Mouse (Mus musculus) liver, postnatal 0 days (tissue): ENCODE measurements around the gene Tmtc4. TPM values are rescaled to one million over a fixed set of nuclear protein-coding genes. Genes with fewer than 3 reads are reported as not detected.

Source experiments
- ATAC-seq: fragments of 200-750 bp; cut with Nextera tagmentation; 2 replicates; pipeline ENCODE4 v1.8.0; 2017; ENCODE audit warnings: mild to moderate bottlenecking, moderate library complexity
- DNase-seq: peaks from one replicate; pipeline ENCODE4 v3.0.0-alpha.2; 2016
- H3K27ac ChIP-seq: fragments of 300-500 bp; sonication (generic); 2 replicates; pipeline ENCODE4 v1.5.1; 2014; ENCODE audit warnings: antibody characterized with exemption, moderate library complexity, mild to moderate bottlenecking, low read depth
- H3K27me3 ChIP-seq: fragments of 300-500 bp; sonication (generic); 2 replicates; pipeline ENCODE4 v1.6.1; 2014; ENCODE audit warnings: low read length, control low read depth, mixed read lengths; ENCODE audit not compliant: insufficient read depth
- H3K36me3 ChIP-seq: fragments of 300-500 bp; sonication (generic); replicated peaks from 2 replicates; pipeline ENCODE4 v1.6.1; 2014; ENCODE audit warnings: mild to moderate bottlenecking, control low read depth, low read length, moderate library complexity, mixed read lengths; ENCODE audit not compliant: insufficient read depth
- H3K4me1 ChIP-seq: fragments of 300-500 bp; sonication (generic); 2 replicates; pipeline ENCODE4 v1.6.1; 2014; ENCODE audit warnings: antibody characterized with exemption, mild to moderate bottlenecking, control low read depth; ENCODE audit not compliant: insufficient read depth
- H3K4me2 ChIP-seq: fragments of 300-500 bp; sonication (generic); 2 replicates; pipeline ENCODE4 v1.6.1; 2014; ENCODE audit warnings: low read depth, mild to moderate bottlenecking, low read length, moderate library complexity, mixed read lengths
- H3K4me3 ChIP-seq: fragments of 300-500 bp; sonication (generic); 2 replicates; pipeline ENCODE4 v1.5.1; 2014; ENCODE audit warnings: low read depth, low read length
- H3K9ac ChIP-seq: fragments of 300-500 bp; sonication (generic); replicated peaks from 2 replicates; pipeline ENCODE4 v1.6.1; 2014; ENCODE audit warnings: mild to moderate bottlenecking, moderate library complexity
- H3K9me3 ChIP-seq: fragments of 300-500 bp; sonication (generic); 2 replicates; pipeline ENCODE4 v1.6.1; 2016; ENCODE audit warnings: mild to moderate bottlenecking, control low read depth, low read length, mixed read lengths
- CTCF ChIP-seq: sonication (generic); IDR thresholded peaks from 2 replicates; pipeline ENCODE4 v1.5.1; 2016; ENCODE audit warnings: antibody characterized with exemption, low read depth
- EP300 ChIP-seq: IDR thresholded peaks from 2 replicates; pipeline ENCODE4 v1.6.1; 2016; ENCODE audit warnings: antibody characterized with exemption, low read depth, mild to moderate bottlenecking
- WGBS: fragments of 180-500 bp; shearing (Covaris S2); extraction: QIAGEN DNeasy Blood & Tissue Kit; methylation state at CpG from one replicate; pipeline ENCODE4 v1.1.7; 2014; ENCODE audit not compliant: insufficient replicate concordance; 5-methylcytosine and 5-hydroxymethylcytosine counted together
- polyA plus RNA-seq: library from polyadenylated mRNA; unstranded; fragments of >200 nt; fragmentation: Nextera tagmentation; extraction: Ambion mirVana; gene quantifications from 2 replicates; pipeline ENCODE4 v1.2.1, GENCODE M21; 2015

Tmtc4 gene
- polyA plus RNA-seq, 1 experiment from 2014 or later: 1.8 TPM

- Histone ChIP-seq H3K9me3 (no peaks in the 10 kb centered on the region), H3K27ac (no peak overlapping the region), H3K27me3 (no peaks in the 10 kb centered on the region), H3K9ac (no peak overlapping the region), H3K4me3 (no peak overlapping the region), H3K36me3 (no peaks in the 10 kb centered on the region), H3K4me1 (no peaks in the 10 kb centered on the region), H3K4me2 (no peak overlapping the region)
- TF ChIP-seq EP300 (no peak), CTCF (no peak)
- ATAC-seq (no peak), DNase-seq (no peak)
- WGBS: 66% methylated on average over 18 of the region's 18 CpGs
These were observed 25.5 kb upstream of the Tmtc4 start for GRCm38 (mm10) chr14:123009108-123010018.

GRCm38 (mm10) chr14:123008672-123009071, 24.8 kb upstream of the Tmtc4 start:
- no peaks in the 10 kb centered on the region for H3K27me3 ChIP-seq
- H3K4me1 ChIP-seq: no peaks in the 10 kb centered on the region
- DNase-seq (no peak), ATAC-seq (no peak)
- TF ChIP-seq EP300 (no peak), CTCF (no peak)
- no peak overlapping the region for H3K4me2 ChIP-seq
- no peaks in the 10 kb centered on the region for H3K9me3 ChIP-seq
- no peak overlapping the region for H3K9ac ChIP-seq
- no peak overlapping the region for H3K27ac ChIP-seq
- 75% methylated on average over 2 of the region's 2 CpGs for WGBS
- no peaks in the 10 kb centered on the region for H3K36me3 ChIP-seq
- H3K4me3 ChIP-seq: no peak overlapping the region

GRCm38 (mm10) chr14:123003715-123004114, 19.9 kb upstream of the Tmtc4 start:
- Histone ChIP-seq H3K27ac (no peak overlapping the region), H3K4me1 (no peaks in the 10 kb centered on the region), H3K9ac (no peak overlapping the region), H3K4me2 (no peak overlapping the region), H3K36me3 (no peaks in the 10 kb centered on the region), H3K27me3 (no peaks in the 10 kb centered on the region), H3K9me3 (no peaks in the 10 kb centered on the region), H3K4me3 (no peak overlapping the region)
- ATAC-seq (no peak), DNase-seq (no peak)
- TF ChIP-seq CTCF (no peak), EP300 (no peak)
- WGBS: 80% methylated on average over 1 of the region's 1 CpGs

GRCm38 (mm10) chr14:123001391-123001790, 17.6 kb upstream of the Tmtc4 start:
- TF ChIP-seq CTCF (no peak), EP300 (no peak)
- Histone ChIP-seq H3K9ac (no peak overlapping the region), H3K36me3 (no peaks in the 10 kb centered on the region), H3K27me3 (no peaks in the 10 kb centered on the region), H3K4me3 (no peak overlapping the region), H3K4me1 (no peaks in the 10 kb centered on the region), H3K27ac (no peak overlapping the region), H3K9me3 (no peaks in the 10 kb centered on the region), H3K4me2 (no peak overlapping the region)
- ATAC-seq: no peak
- no peak for DNase-seq
- 23% methylated on average over 3 of the region's 3 CpGs for WGBS

GRCm38 (mm10) chr14:122997465-122997864, 13.6 kb upstream of the Tmtc4 start:
- 0 out of 2 replicates have a peak, but pooled peaks cover 3% of the 10 kb centered on the region for H3K27me3 ChIP-seq
- TF ChIP-seq CTCF: no peak
- TF ChIP-seq EP300: no peak
- WGBS: 71% methylated on average over 1 of the region's 1 CpGs
- H3K27ac ChIP-seq: no peak overlapping the region
- DNase-seq (no peak), ATAC-seq (no peak)
- no peak overlapping the region for H3K4me2 ChIP-seq
- no peaks in the 10 kb centered on the region for H3K36me3 ChIP-seq
- H3K9ac ChIP-seq: no peak overlapping the region
- no peak overlapping the region for H3K4me3 ChIP-seq
- no peaks in the 10 kb centered on the region for H3K9me3 ChIP-seq
- no peaks in the 10 kb centered on the region for H3K4me1 ChIP-seq

- no peaks in the 10 kb centered on the region for H3K9me3 ChIP-seq
- DNase-seq (no peak), ATAC-seq (no peak)
- WGBS: 84% methylated on average over 2 of the region's 2 CpGs
- H3K36me3 ChIP-seq: no peaks in the 10 kb centered on the region
- no peak overlapping the region for H3K4me3 ChIP-seq
- no peak overlapping the region for H3K4me2 ChIP-seq
- 0 out of 2 replicates have a peak, but pooled peaks cover 3% of the 10 kb centered on the region for H3K27me3 ChIP-seq
- TF ChIP-seq CTCF: no peak
- TF ChIP-seq EP300: no peak
- H3K27ac ChIP-seq: no peak overlapping the region
- no peak overlapping the region for H3K9ac ChIP-seq
- no peaks in the 10 kb centered on the region for H3K4me1 ChIP-seq
These were observed 10.1 kb upstream of the Tmtc4 start for GRCm38 (mm10) chr14:122993935-122994334.
